Mouse (Mus musculus) urinary bladder, adult 18-20 months (tissue): ENCODE data around the gene Zbtb12.
A peak's percentile ranks its signal among the peaks of the same experiment; 100 is the strongest.
"Not testable (repeated sequence)": the region's sequence is repeated elsewhere in the genome, so short reads cannot be mapped to it uniquely, and the experiment has no call there.

Source experiments
- DNase-seq, 2 experiments: peaks; one replicate each; pipeline ENCODE4 v3.0.0; 2022; ENCODE audit warnings: low spot score in 2 of 2, mixed read lengths in 2 of 2

Zbtb12 gene

GRCm38 (mm10) chr17:34879336-34879879 is at the start of gene Zbtb12:
Gene Zbtb12, plus strand, starts transcription at chr17:34879483.
- no peak for DNase-seq

- DNase-seq: not testable (repeated sequence)
These were observed 48.5 kb upstream of the Zbtb12 start for GRCm38 (mm10) chr17:34830776-34831175.

- DNase-seq: no peak
These were observed 43.0 kb upstream of the Zbtb12 start for GRCm38 (mm10) chr17:34836155-34836855.

- peak; percentile 93 for DNase-seq
These were observed 42.4 kb upstream of the Zbtb12 start, which contains the start of the genes Stk19 and Dxo for GRCm38 (mm10) chr17:34836856-34837221. Gene Stk19, minus strand, starts transcription at chr17:34836945. Gene Dxo, plus strand, starts transcription at chr17:34837019.

GRCm38 (mm10) chr17:34837464-34838324 is 41.6 kb upstream of the Zbtb12 start:
- no peak for DNase-seq

GRCm38 (mm10) chr17:34838785-34839184 is 40.5 kb upstream of the Zbtb12 start:
- no peak for DNase-seq

- DNase-seq: no peak
These were observed 38.5 kb upstream of the Zbtb12 start for GRCm38 (mm10) chr17:34840736-34841307.

- DNase-seq: no peak
These were observed 34.4 kb upstream of the Zbtb12 start for GRCm38 (mm10) chr17:34844884-34845283.

GRCm38 (mm10) chr17:34847192-34847591 is 32.1 kb upstream of the Zbtb12 start:
- no peak for DNase-seq

- DNase-seq: no peak
These were observed 31.7 kb upstream of the Zbtb12 start for GRCm38 (mm10) chr17:34847615-34848014.

GRCm38 (mm10) chr17:34849722-34850516 is 29.4 kb upstream of the Zbtb12 start, which contains the start of the genes Skiv2l and Nelfe:
Gene Skiv2l, minus strand, starts transcription at chr17:34850210.
Gene Nelfe, plus strand, starts transcription at chr17:34850391.
- DNase-seq: peak; percentile 94 to 96

GRCm38 (mm10) chr17:34850517-34851125 is 28.7 kb upstream of the Zbtb12 start:
- DNase-seq: no peak

- DNase-seq: no peak
These were observed 25.8 kb upstream of the Zbtb12 start for GRCm38 (mm10) chr17:34853511-34853910.

GRCm38 (mm10) chr17:34854761-34855160 is 24.5 kb upstream of the Zbtb12 start:
- DNase-seq: no peak

GRCm38 (mm10) chr17:34855825-34856224 is 23.5 kb upstream of the Zbtb12 start:
- peak in 1 of 2 experiments; percentile 42 for DNase-seq

GRCm38 (mm10) chr17:34858670-34859069 is 20.6 kb upstream of the Zbtb12 start:
- no peak for DNase-seq

- no peak for DNase-seq
These were observed 18.8 kb upstream of the Zbtb12 start for GRCm38 (mm10) chr17:34860514-34860913.

GRCm38 (mm10) chr17:34861704-34862415 is 17.4 kb upstream of the Zbtb12 start:
- peak in 1 of 2 experiments; percentile 32 for DNase-seq

- no peak for DNase-seq
These were observed 16.7 kb upstream of the Zbtb12 start, which contains the start of gene Cfb for GRCm38 (mm10) chr17:34862416-34863081. Gene Cfb, minus strand, starts transcription at chr17:34862518.
